Mouse (Mus musculus) liver, embryonic 14.5 days (tissue): ENCODE results near the gene H2-Eb1. TPM values are rescaled to one million over a fixed set of nuclear protein-coding genes. Genes with fewer than 3 reads are reported as not detected.

Experiments
- ATAC-seq: fragments of 200-750 bp; cut with Nextera tagmentation; 2 replicates; pipeline ENCODE4 v1.8.0; 2017; ENCODE audit warnings: moderate number of reproducible peaks, mild to moderate bottlenecking, moderate library complexity; ENCODE audit not compliant: insufficient read depth
- DNase-seq, 3 experiments: peaks; one replicate each; pipeline ENCODE4 v3.0.0-alpha.2; 2012 to 2013; ENCODE audit warnings: low read depth in 3 of 3, low spot score in 3 of 3
- H3K27ac ChIP-seq: fragments of 300-500 bp; sonication (generic); 2 replicates; pipeline ENCODE4 v1.5.1; 2014; ENCODE audit warnings: moderate library complexity, mild to moderate bottlenecking, control low read depth, inconsistent platforms
- H3K27me3 ChIP-seq: fragments of 300-500 bp; sonication (generic); 2 replicates; pipeline ENCODE4 v1.6.1; 2014; ENCODE audit warnings: mild to moderate bottlenecking, low read length, moderate library complexity; ENCODE audit not compliant: control insufficient read depth, insufficient read depth
- H3K36me3 ChIP-seq: fragments of 300-500 bp; sonication (generic); replicated peaks from 2 replicates; pipeline ENCODE4 v1.6.1; 2014; ENCODE audit warnings: low read depth; ENCODE audit not compliant: control insufficient read depth, insufficient read depth
- H3K4me1 ChIP-seq, 2 experiments: fragments of 200-500 bp in 1 of 2; fragments of 300-500 bp in 1 of 2; sonication (generic) in 1 of 2; replicated peaks; 2 replicates each; pipeline ENCODE4 v1.6.1; 2012 to 2014; ENCODE audit warnings: antibody characterized with exemption in 1 of 2, inconsistent platforms in 1 of 2, low read length in 1 of 2; ENCODE audit not compliant: control insufficient read depth in 2 of 2, insufficient read depth in 2 of 2
- H3K4me2 ChIP-seq: fragments of 300-500 bp; sonication (generic); 2 replicates; pipeline ENCODE4 v1.6.1; 2014; ENCODE audit warnings: low read depth, mild to moderate bottlenecking, control low read depth, moderate library complexity
- H3K4me3 ChIP-seq, 2 experiments: fragments of 200-500 bp in 1 of 2; fragments of 300-500 bp in 1 of 2; sonication (generic) in 1 of 2; 2 replicates each; pipeline ENCODE4 v1.5.1; 2012 to 2014; ENCODE audit warnings: low read depth in 2 of 2, low read length in 2 of 2, mild to moderate bottlenecking in 2 of 2, control low read depth in 1 of 2, inconsistent platforms in 1 of 2, moderate library complexity in 1 of 2; ENCODE audit not compliant: insufficient read depth in 1 of 2
- H3K9ac ChIP-seq: fragments of 300-500 bp; sonication (generic); replicated peaks from 2 replicates; pipeline ENCODE4 v1.6.1; 2014; ENCODE audit warnings: mild to moderate bottlenecking, control low read depth, moderate library complexity
- H3K9me3 ChIP-seq: fragments of 300-500 bp; sonication (generic); 2 replicates; pipeline ENCODE4 v1.6.1; 2016; ENCODE audit warnings: low read length, mixed read lengths; ENCODE audit not compliant: control insufficient read depth
- CTCF ChIP-seq: IDR thresholded peaks from 2 replicates; pipeline ENCODE4 v1.5.1; 2016; ENCODE audit warnings: antibody characterized with exemption, low read depth, control low read depth
- EP300 ChIP-seq: IDR thresholded peaks from 2 replicates; pipeline ENCODE4 v1.6.1; 2016; ENCODE audit warnings: antibody characterized with exemption, low read depth
- WGBS: fragments of 180-500 bp; shearing (Covaris S2); extraction: QIAGEN DNeasy Blood & Tissue Kit; methylation state at CpG from one replicate; pipeline ENCODE4 v1.1.7; 2014; ENCODE audit not compliant: insufficient replicate concordance; 5-methylcytosine and 5-hydroxymethylcytosine counted together
- polyA plus RNA-seq, 2 experiments: library from polyadenylated mRNA; depleted of rRNA in 1 of 2; stranded (reverse) in 1 of 2; unstranded in 1 of 2; fragments of >200 nt; fragmentation: Nextera tagmentation in 1 of 2; extraction: Ambion mirVana in 1 of 2; gene quantifications; 2 replicates each; pipeline versions ENCODE4 v1.2.1 to v1.2.3; 2012 to 2014

H2-Eb1 gene
- polyA plus RNA-seq, 2 experiments, result 0.65 to 0.80 TPM

- TF ChIP-seq EP300, result no peak
- TF ChIP-seq CTCF, result no peak
- DNase-seq (no peak), ATAC-seq (no peak)
- Histone ChIP-seq H3K4me2 (no peak overlapping the region), H3K4me1 (peaks cover 0 to under 1% of the 10 kb centered on the region in 2 experiments; a peak in 1 of 4 replicates), H3K9ac (no peak overlapping the region), H3K4me3 (no peak overlapping the region), H3K36me3 (no peaks in the 10 kb centered on the region), H3K9me3 (no peaks in the 10 kb centered on the region), H3K27ac (no peak overlapping the region), H3K27me3 (no peaks in the 10 kb centered on the region)
- 62% methylated on average over 23 of the region's 23 CpGs for WGBS
Measured at GRCm38 (mm10) chr17:34300691-34301566, 4.7 kb upstream of the H2-Eb1 start.

- H3K27ac ChIP-seq, result no peak overlapping the region
- 64% methylated on average over 4 of the region's 4 CpGs for WGBS
- TF ChIP-seq EP300 (no peak), CTCF (no peak)
- H3K36me3 ChIP-seq, result no peaks in the 10 kb centered on the region
- ATAC-seq (no peak), DNase-seq (no peak)
- no peaks in the 10 kb centered on the region for H3K9me3 ChIP-seq
- H3K4me1 ChIP-seq, result no peaks in the 10 kb centered on the region
- no peak overlapping the region for H3K9ac ChIP-seq
- no peak overlapping the region for H3K4me2 ChIP-seq
- no peaks in the 10 kb centered on the region for H3K27me3 ChIP-seq
- no peak overlapping the region for H3K4me3 ChIP-seq
Measured at GRCm38 (mm10) chr17:34301670-34302190, 3.9 kb upstream of the H2-Eb1 start.

- no peaks in the 10 kb centered on the region for H3K9me3 ChIP-seq
- no peaks in the 10 kb centered on the region for H3K36me3 ChIP-seq
- no peak overlapping the region for H3K4me2 ChIP-seq
- no peak overlapping the region for H3K9ac ChIP-seq
- H3K4me3 ChIP-seq, result no peak overlapping the region
- ATAC-seq, result no peak
- TF ChIP-seq EP300 (no peak), CTCF (no peak)
- no peaks in the 10 kb centered on the region; the same call in 1 of the 2 replicates for H3K27me3 ChIP-seq
- no peak for DNase-seq
- H3K27ac ChIP-seq, result no peak overlapping the region
- WGBS, result 72% methylated on average over 2 of the region's 2 CpGs
- no peaks in the 10 kb centered on the region for H3K4me1 ChIP-seq
Measured at GRCm38 (mm10) chr17:34303789-34304188, 1.9 kb upstream of the H2-Eb1 start.

- Histone ChIP-seq H3K27ac (no peak overlapping the region), H3K27me3 (no peaks in the 10 kb centered on the region; the same call in 1 of the 2 replicates), H3K4me3 (no peak overlapping the region), H3K9me3 (no peaks in the 10 kb centered on the region), H3K4me1 (no peaks in the 10 kb centered on the region), H3K36me3 (no peaks in the 10 kb centered on the region), H3K9ac (no peak overlapping the region), H3K4me2 (no peak overlapping the region)
- DNase-seq, result peak in 1 of 3 experiments; percentile 35
- WGBS, result 19% methylated on average over 4 of the region's 4 CpGs
- TF ChIP-seq CTCF (no peak), EP300 (no peak)
- no peak for ATAC-seq
Measured at GRCm38 (mm10) chr17:34304751-34305150, 916 bp upstream of the H2-Eb1 start.

GRCm38 (mm10) chr17:34306407-34306806 lies 740 bp downstream of the H2-Eb1 start:
- no peak overlapping the region for H3K4me2 ChIP-seq
- H3K9me3 ChIP-seq, result no peaks in the 10 kb centered on the region
- no peaks in the 10 kb centered on the region; the same call in 1 of the 2 replicates for H3K27me3 ChIP-seq
- no peaks in the 10 kb centered on the region for H3K36me3 ChIP-seq
- WGBS, result 64% methylated on average over 2 of the region's 2 CpGs
- 0 out of 4 replicates have a peak, but pooled peaks cover 0 to 2% of the 10 kb centered on the region in 2 experiments for H3K4me1 ChIP-seq
- ATAC-seq (no peak), DNase-seq (no peak)
- TF ChIP-seq CTCF, result no peak
- TF ChIP-seq EP300, result no peak
- H3K4me3 ChIP-seq, result no peak overlapping the region
- no peak overlapping the region for H3K27ac ChIP-seq
- no peak overlapping the region for H3K9ac ChIP-seq
